Mouse (Mus musculus) c-Kit-positive CD71-positive TER-119-positive erythroid progenitor cells, embryonic 14.5 days (primary cell): ENCODE measurements around the gene Capn3.
A peak's percentile ranks its signal among the peaks of the same experiment; 100 is the strongest.

ENCODE experiments used
- DNase-seq: peaks from one replicate; pipeline ENCODE4 v3.0.0-alpha.2; 2013; ENCODE audit warnings: low spot score

Gene Capn3

DNA sequence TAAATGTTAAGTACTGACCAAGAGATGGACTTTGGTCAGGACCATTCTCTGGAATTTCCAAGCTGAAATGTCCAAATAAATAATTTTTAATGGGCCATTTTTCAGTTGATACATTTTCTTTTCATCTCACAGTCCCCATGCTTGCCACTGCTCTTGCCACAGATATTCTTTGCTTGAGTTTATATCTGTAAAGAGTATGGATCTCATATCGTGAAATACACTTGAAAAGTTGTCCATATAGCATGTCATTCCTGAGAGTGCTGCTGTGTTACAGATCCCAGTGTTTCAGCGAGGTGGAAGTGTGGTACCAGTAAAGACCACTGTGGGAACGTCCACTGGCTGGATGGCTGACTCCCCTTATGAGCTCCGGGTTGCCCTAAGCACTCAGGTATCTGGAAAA lies at the start of gene Capn3:
Capn3 (plus strand) TSS at position 301 of the 400 bp plus-strand sequence.
- no peak for DNase-seq

GRCm38 (mm10) chr2:120411096-120411628 lies 44.7 kb upstream of the Capn3 start:
- DNase-seq: peak; percentile 48

DNA sequence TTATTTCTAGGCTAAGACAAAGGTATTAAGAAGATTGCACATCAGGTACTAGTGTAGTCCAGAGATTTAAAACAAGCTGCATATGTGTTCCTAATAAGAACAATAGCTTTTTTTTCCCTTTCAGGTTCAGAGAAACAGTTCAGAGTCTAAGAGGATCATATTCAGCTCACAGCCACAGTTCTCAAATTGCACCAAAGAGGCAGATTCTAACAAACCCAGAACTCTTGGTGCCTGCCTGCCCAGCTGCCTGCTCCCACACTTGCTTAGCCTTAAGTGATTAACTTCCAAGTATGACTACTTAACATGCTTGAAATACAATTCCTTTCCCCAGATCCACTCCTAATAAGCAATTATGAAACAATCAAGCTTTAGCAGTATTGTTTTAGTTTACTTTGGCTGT lies 41.7 kb upstream of the Capn3 start:
- no peak for DNase-seq

- no peak for DNase-seq
Observed at GRCm38 (mm10) chr2:120414738-120415414, 40.9 kb upstream of the Capn3 start.

DNA sequence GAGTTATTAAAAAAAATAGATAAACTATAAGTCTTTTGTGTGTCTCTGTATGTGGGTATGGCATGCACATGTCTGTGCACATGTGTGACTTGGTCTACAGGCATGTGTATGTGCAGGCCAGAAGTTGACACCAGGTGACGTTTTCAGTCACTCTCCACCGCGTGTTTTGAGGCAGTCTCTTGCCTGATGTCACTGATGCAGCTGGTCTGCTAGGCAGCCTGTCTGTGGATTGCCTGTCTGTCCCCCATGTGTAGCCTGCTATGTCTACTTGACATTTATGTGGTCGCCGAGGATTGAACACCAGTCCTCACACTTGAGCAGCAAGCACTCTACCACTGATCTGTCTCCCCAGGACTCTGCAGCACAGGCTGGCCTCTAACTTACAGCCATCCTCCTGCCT lies 31.4 kb upstream of the Capn3 start:
- no peak for DNase-seq

- no peak for DNase-seq
Observed at GRCm38 (mm10) chr2:120444486-120444885, 11.3 kb upstream of the Capn3 start.

- peak; percentile 8 for DNase-seq
Observed at GRCm38 (mm10) chr2:120446373-120446772, 9.4 kb upstream of the Capn3 start.

DNA sequence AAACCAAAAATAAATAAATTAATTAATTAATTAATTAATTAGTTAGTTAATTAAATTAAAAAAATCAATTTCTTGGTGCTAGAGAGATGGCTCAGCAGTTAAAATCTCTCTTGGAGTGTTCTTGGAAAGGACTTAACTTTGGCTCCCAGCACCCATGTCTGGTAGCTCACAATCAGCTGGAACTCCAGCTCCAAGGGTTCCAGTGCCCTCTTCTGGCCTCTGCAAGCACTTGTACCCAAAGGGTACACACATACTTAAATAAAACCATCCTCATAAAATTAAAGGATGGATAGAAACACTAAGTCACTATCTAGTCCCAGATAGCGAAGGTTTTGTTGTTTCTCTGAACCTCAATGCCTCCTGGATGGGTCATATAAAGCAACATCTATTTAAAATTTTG lies 8.5 kb upstream of the Capn3 start:
- no peak for DNase-seq

DNA sequence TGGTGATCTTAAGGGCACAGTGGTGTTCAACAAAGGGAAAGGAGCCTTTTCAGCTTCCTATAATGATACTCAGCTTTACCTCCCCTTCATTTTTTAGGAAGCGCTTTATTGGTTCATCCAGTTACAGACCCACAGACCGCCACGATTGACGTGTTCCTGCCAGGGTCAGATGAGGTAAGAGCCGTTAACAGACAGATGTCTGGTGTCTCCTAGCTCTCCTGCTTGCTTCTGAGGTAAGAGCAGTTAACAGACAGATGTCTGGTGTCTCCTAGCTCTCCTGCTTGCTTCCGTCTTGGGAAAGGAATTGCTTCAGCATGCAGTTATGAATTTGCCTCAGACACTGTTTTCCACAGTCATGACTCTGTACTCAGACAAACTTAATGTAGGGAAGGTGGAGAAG lies 5.1 kb upstream of the Capn3 start:
- no peak for DNase-seq

- no peak for DNase-seq
Observed at GRCm38 (mm10) chr2:120452600-120452999, 3.2 kb upstream of the Capn3 start.

GRCm38 (mm10) chr2:120454987-120455386 lies 832 bp upstream of the Capn3 start:
- no peak for DNase-seq

- no peak for DNase-seq
Observed at GRCm38 (mm10) chr2:120460216-120460615, 4.4 kb downstream of the Capn3 start.

DNA sequence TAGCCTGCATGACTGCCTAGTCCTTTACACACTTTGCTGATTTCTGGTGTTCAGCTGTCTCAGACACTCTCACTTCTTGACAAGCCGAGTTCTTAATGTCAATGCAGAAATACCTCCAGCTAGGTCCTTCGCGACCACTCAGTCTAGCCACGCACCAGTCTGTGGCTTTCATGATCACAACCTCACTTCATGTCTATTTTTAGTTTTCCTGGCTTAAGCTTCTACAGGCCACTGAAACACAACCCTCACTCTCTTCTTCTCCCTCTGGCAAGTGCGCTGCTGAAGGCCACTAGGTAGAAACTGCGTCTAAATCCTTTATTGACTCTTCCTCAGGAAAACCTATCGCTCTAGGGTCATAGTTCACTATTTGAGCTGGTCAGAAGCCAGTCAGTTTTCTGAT lies 7.5 kb downstream of the Capn3 start:
- DNase-seq: no peak

- DNase-seq: no peak
Observed at GRCm38 (mm10) chr2:120464091-120464490, 8.3 kb downstream of the Capn3 start.

DNA sequence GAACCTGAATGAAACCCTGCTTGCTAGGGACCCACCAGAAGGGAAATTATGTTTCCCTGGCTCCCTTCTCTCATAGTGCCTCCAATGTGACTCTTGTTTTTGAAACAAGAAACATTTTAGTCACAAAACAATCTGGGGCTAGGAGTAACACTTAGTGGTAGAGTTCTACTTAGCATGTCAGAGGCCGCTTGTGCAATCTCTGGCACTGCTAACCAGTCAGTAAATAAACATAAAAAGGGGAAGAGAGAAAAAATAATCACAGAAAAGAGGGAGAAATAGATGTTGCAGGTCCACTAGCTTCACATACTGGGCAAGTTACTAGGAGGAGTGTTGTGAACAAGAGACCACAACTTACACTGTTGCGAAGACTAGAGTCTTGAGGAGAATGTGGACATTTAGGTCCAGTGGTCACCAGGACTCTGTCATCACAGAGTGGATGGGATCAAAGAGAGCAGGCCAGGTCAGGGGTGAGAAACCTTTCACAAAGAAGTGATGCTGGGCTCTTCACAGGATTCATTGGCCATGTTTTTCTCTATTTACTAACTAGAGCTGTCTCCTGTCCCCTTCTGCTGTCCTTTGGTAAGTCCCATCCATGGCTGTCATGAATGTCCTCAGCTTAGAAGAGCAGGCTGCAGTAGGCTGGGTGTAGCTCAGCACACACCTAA lies 9.0 kb downstream of the Capn3 start:
- no peak for DNase-seq

DNA sequence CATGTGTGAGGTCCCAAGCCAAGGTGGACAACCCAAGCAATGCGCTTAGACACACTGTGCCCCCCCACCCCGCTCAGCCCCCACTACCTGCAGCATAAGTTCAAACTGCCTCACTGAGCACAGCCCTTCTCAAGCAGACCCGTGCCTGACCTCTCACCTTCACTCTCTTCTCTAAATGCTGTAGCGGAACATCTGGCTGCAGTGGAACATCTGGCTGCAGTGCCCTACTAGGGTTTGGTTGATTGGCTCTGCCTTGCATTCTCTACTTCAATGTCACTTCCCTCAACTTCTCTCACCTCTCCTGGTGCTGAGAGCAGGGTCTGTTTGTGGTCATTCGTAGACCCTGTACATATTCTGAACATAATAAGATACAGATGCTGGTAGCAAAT lies 9.6 kb downstream of the Capn3 start:
- no peak for DNase-seq

DNA sequence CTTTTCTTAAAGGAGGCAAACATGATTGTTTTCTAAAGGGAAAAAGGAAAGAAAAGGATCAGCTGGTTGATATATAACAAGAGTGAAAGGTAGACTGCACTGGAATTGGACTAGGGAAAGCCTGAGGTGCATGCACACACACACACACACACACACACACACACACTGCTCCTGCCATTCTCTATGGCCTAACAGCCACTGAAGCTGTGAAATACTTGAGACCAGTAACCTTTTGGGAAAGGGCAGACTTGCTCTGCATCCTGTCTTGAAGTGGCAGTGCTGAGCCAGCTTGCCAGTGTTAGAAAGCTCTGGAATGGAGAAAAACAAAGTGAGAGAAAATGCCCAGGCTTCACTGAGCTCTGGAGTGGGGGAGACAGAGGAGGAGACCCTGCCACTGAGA lies 12.2 kb downstream of the Capn3 start:
- no peak for DNase-seq

GRCm38 (mm10) chr2:120469220-120469619 lies 13.4 kb downstream of the Capn3 start:
- DNase-seq: no peak

GRCm38 (mm10) chr2:120469715-120470114 lies 13.9 kb downstream of the Capn3 start:
- DNase-seq: no peak

GRCm38 (mm10) chr2:120470856-120471255 lies 15.0 kb downstream of the Capn3 start:
- no peak for DNase-seq

GRCm38 (mm10) chr2:120476277-120477087 lies 20.7 kb downstream of the Capn3 start:
- DNase-seq: no peak

GRCm38 (mm10) chr2:120478600-120478999 lies 22.8 kb downstream of the Capn3 start:
- DNase-seq: peak; percentile 72

GRCm38 (mm10) chr2:120481921-120482320 lies 26.1 kb downstream of the Capn3 start:
- no peak for DNase-seq
